Mouse (Mus musculus) bone marrow, adult 2 months (tissue): Measurements from ENCODE around the gene Ctrb1. TPM values are rescaled to one million over a fixed set of nuclear protein-coding genes. Genes with fewer than 3 reads are reported as not detected.

ENCODE experiments used
- H3K27ac ChIP-seq: fragments of 200-500 bp; 2 replicates; pipeline ENCODE4 v1.5.1; 2012; ENCODE audit warnings: low read depth, mild to moderate bottlenecking, control low read depth, inconsistent platforms, low read length; ENCODE audit not compliant: control insufficient read depth, poor library complexity, insufficient read depth
- H3K4me1 ChIP-seq: fragments of 200-500 bp; 2 replicates; pipeline ENCODE4 v1.6.1; 2011; ENCODE audit warnings: low read length; ENCODE audit not compliant: control insufficient read depth, insufficient read depth
- H3K4me3 ChIP-seq: fragments of 200-500 bp; replicated peaks from 2 replicates; pipeline ENCODE3; 2011; ENCODE audit warnings: mild to moderate bottlenecking, low read depth, low read length, control low read depth; ENCODE audit not compliant: control insufficient read depth
- CTCF ChIP-seq: fragments of 200-500 bp; IDR thresholded peaks from 2 replicates; pipeline ENCODE4 v1.5.1; 2011; ENCODE audit warnings: low read length, control low read depth; ENCODE audit not compliant: control insufficient read depth, insufficient read depth
- POLR2A ChIP-seq: fragments of 200-500 bp; IDR thresholded peaks from 2 replicates; pipeline ENCODE4 v1.6.1; 2011; ENCODE audit warnings: low read depth, mild to moderate bottlenecking, control low read depth, low read length, borderline replicate concordance; ENCODE audit not compliant: control insufficient read depth
- WGBS: fragments of 180-500 bp; shearing (Covaris S2); methylation state at CpG from one replicate; pipeline ENCODE4 v1.1.7; 2018; 5-methylcytosine and 5-hydroxymethylcytosine counted together
- polyA plus RNA-seq: library from polyadenylated mRNA; stranded (reverse); fragments of >200 nt; gene quantifications from 2 replicates; pipeline ENCODE4 v1.2.4, GENCODE M21; 2011; ENCODE audit warnings: low replicate concordance; ENCODE audit not compliant: missing spikeins, insufficient read depth, insufficient read length

The Ctrb1 gene
- polyA plus RNA-seq, 1 experiment: not detected

- H3K27ac ChIP-seq: peak overlapping the region; percentile 10; the same call in 1 of the 2 replicates
- TF ChIP-seq POLR2A: no peak
- no peak for TF ChIP-seq CTCF
- no peaks in the 10 kb centered on the region for H3K4me1 ChIP-seq
- peak overlapping the region; percentile 90 for H3K4me3 ChIP-seq
- 0% methylated on average over 5 of the region's 5 CpGs for WGBS
Observed at GRCm38 (mm10) chr8:111642939-111643263, 47.9 kb downstream of the Ctrb1 start.

- Histone ChIP-seq H3K27ac (peak overlapping the region; percentile 10; the same call in 1 of the 2 replicates), H3K4me3 (peak overlapping the region; percentile 2), H3K4me1 (no peaks in the 10 kb centered on the region)
- under 1% methylated on average over 5 of the region's 5 CpGs for WGBS
- no peak for TF ChIP-seq POLR2A
- TF ChIP-seq CTCF: no peak
Observed at GRCm38 (mm10) chr8:111642496-111642895, 48.3 kb downstream of the Ctrb1 start.

- no peak overlapping the region for H3K27ac ChIP-seq
- H3K4me1 ChIP-seq: no peaks in the 10 kb centered on the region
- no peak for TF ChIP-seq POLR2A
- no peak for TF ChIP-seq CTCF
- 84% methylated on average over 2 of the region's 2 CpGs for WGBS
- H3K4me3 ChIP-seq: no peak overlapping the region
Observed at GRCm38 (mm10) chr8:111641064-111641463, 49.7 kb downstream of the Ctrb1 start.

GRCm38 (mm10) chr8:111638086-111638485, 52.7 kb downstream of the Ctrb1 start:
- Histone ChIP-seq H3K4me3 (no peak overlapping the region), H3K27ac (no peak overlapping the region), H3K4me1 (no peaks in the 10 kb centered on the region)
- TF ChIP-seq POLR2A: no peak
- TF ChIP-seq CTCF: no peak

Other genes with a start within 250 kb of the Ctrb1 start
- 3.1 and 3.9 TPM in 2 replicates for gene Wdr59, start 168.9 kb downstream of the Ctrb1 start, polyA plus RNA-seq
- gene Znrf1, start 154.9 kb downstream of the Ctrb1 start, polyA plus RNA-seq: 41.3 and 124 TPM in 2 replicates
- gene Ldhd, start 60.6 kb downstream of the Ctrb1 start, polyA plus RNA-seq: 0.38 and 1.5 TPM in 2 replicates
- 6.0 and 9.7 TPM in 2 replicates for gene Zfp1, start 47.6 kb downstream of the Ctrb1 start, polyA plus RNA-seq
- gene Bcar1, start 52.8 kb upstream of the Ctrb1 start, polyA plus RNA-seq: 2.7 and 4.1 TPM in 2 replicates
- gene Cfdp1, start 163.3 kb upstream of the Ctrb1 start, polyA plus RNA-seq: 48.8 and 116 TPM in 2 replicates
- 2.1 and 5.0 TPM in 2 replicates for gene Tmem170, start 185.7 kb upstream of the Ctrb1 start, polyA plus RNA-seq
- 0.70 TPM in 1 of 2 replicates, not detected in the other for gene Chst5, start 219.4 kb upstream of the Ctrb1 start, polyA plus RNA-seq
- 2.4 TPM in 1 of 2 replicates, not detected in the other for gene Tmem231, start 242.9 kb upstream of the Ctrb1 start, polyA plus RNA-seq
- 84.5 and 93.5 TPM in 2 replicates for gene Gabarapl2, start 249.7 kb upstream of the Ctrb1 start, polyA plus RNA-seq